Mouse (Mus musculus) liver, embryonic 14.5 days (tissue): Measurements from ENCODE around the gene Vav3. TPM values are rescaled to one million over a fixed set of nuclear protein-coding genes. Genes with fewer than 3 reads are reported as not detected.

Experiments
- ATAC-seq: fragments of 200-750 bp; cut with Nextera tagmentation; 2 replicates; pipeline ENCODE4 v1.8.0; 2017; ENCODE audit warnings: moderate number of reproducible peaks, mild to moderate bottlenecking, moderate library complexity; ENCODE audit not compliant: insufficient read depth
- DNase-seq, 3 experiments: peaks; one replicate each; pipeline ENCODE4 v3.0.0-alpha.2; 2012 to 2013; ENCODE audit warnings: low read depth in 3 of 3, low spot score in 3 of 3
- H3K27ac ChIP-seq: fragments of 300-500 bp; sonication (generic); 2 replicates; pipeline ENCODE4 v1.5.1; 2014; ENCODE audit warnings: moderate library complexity, mild to moderate bottlenecking, control low read depth, inconsistent platforms
- H3K27me3 ChIP-seq: fragments of 300-500 bp; sonication (generic); 2 replicates; pipeline ENCODE4 v1.6.1; 2014; ENCODE audit warnings: mild to moderate bottlenecking, low read length, moderate library complexity; ENCODE audit not compliant: control insufficient read depth, insufficient read depth
- H3K36me3 ChIP-seq: fragments of 300-500 bp; sonication (generic); replicated peaks from 2 replicates; pipeline ENCODE4 v1.6.1; 2014; ENCODE audit warnings: low read depth; ENCODE audit not compliant: control insufficient read depth, insufficient read depth
- H3K4me1 ChIP-seq, 2 experiments: fragments of 200-500 bp in 1 of 2; fragments of 300-500 bp in 1 of 2; sonication (generic) in 1 of 2; replicated peaks; 2 replicates each; pipeline ENCODE4 v1.6.1; 2012 to 2014; ENCODE audit warnings: antibody characterized with exemption in 1 of 2, inconsistent platforms in 1 of 2, low read length in 1 of 2; ENCODE audit not compliant: control insufficient read depth in 2 of 2, insufficient read depth in 2 of 2
- H3K4me2 ChIP-seq: fragments of 300-500 bp; sonication (generic); 2 replicates; pipeline ENCODE4 v1.6.1; 2014; ENCODE audit warnings: low read depth, mild to moderate bottlenecking, control low read depth, moderate library complexity
- H3K4me3 ChIP-seq, 2 experiments: fragments of 200-500 bp in 1 of 2; fragments of 300-500 bp in 1 of 2; sonication (generic) in 1 of 2; 2 replicates each; pipeline ENCODE4 v1.5.1; 2012 to 2014; ENCODE audit warnings: low read depth in 2 of 2, low read length in 2 of 2, mild to moderate bottlenecking in 2 of 2, control low read depth in 1 of 2, inconsistent platforms in 1 of 2, moderate library complexity in 1 of 2; ENCODE audit not compliant: insufficient read depth in 1 of 2
- H3K9ac ChIP-seq: fragments of 300-500 bp; sonication (generic); replicated peaks from 2 replicates; pipeline ENCODE4 v1.6.1; 2014; ENCODE audit warnings: mild to moderate bottlenecking, control low read depth, moderate library complexity
- H3K9me3 ChIP-seq: fragments of 300-500 bp; sonication (generic); 2 replicates; pipeline ENCODE4 v1.6.1; 2016; ENCODE audit warnings: low read length, mixed read lengths; ENCODE audit not compliant: control insufficient read depth
- CTCF ChIP-seq: IDR thresholded peaks from 2 replicates; pipeline ENCODE4 v1.5.1; 2016; ENCODE audit warnings: antibody characterized with exemption, low read depth, control low read depth
- EP300 ChIP-seq: IDR thresholded peaks from 2 replicates; pipeline ENCODE4 v1.6.1; 2016; ENCODE audit warnings: antibody characterized with exemption, low read depth
- WGBS: fragments of 180-500 bp; shearing (Covaris S2); extraction: QIAGEN DNeasy Blood & Tissue Kit; methylation state at CpG from one replicate; pipeline ENCODE4 v1.1.7; 2014; ENCODE audit not compliant: insufficient replicate concordance; 5-methylcytosine and 5-hydroxymethylcytosine counted together
- polyA plus RNA-seq, 2 experiments: library from polyadenylated mRNA; depleted of rRNA in 1 of 2; stranded (reverse) in 1 of 2; unstranded in 1 of 2; fragments of >200 nt; fragmentation: Nextera tagmentation in 1 of 2; extraction: Ambion mirVana in 1 of 2; gene quantifications; 2 replicates each; pipeline versions ENCODE4 v1.2.1 to v1.2.3; 2012 to 2014

Gene Vav3
- polyA plus RNA-seq, 2 experiments = 1.2 to 2.8 TPM

DNA sequence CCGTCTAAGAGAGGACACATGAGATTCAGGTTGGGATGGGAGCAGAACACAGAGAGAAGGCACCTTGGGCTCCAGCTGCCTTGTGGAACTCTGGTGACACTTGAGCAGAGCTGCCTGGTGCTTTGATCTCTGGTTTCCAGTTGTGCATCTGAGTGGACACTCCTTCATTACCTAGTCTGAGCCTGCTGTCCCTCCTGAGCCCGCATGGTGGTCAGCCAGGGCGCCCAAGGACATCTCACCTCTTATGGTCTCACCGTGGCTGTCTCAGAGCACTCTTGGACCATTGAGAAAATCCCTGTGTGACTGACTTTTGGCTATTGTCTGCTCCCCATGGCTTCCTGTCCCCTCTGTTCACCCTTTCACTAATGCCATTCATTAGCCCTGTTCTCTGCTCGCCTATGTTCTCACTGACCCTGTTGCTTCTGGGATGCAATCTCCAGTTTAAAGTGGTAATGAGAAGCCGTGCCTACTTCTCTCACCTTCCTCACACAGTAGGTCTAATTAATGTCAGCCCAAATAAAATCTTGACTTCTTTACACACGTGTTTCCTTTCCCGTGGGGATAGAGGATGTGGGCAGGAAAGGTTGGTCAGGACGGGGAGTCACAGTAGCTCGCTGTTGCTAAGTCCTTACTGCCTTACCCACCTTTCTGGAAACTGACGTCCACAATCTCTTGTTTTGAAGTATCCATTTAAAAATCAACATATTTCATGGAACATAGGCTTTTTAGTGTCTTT is 150.3 kb downstream of the Vav3 start:
- Histone ChIP-seq H3K9ac (no peak overlapping the region), H3K9me3 (no peaks in the 10 kb centered on the region), H3K4me1 (no peaks in the 10 kb centered on the region), H3K27me3 (no peaks in the 10 kb centered on the region), H3K27ac (no peak overlapping the region), H3K4me2 (no peak overlapping the region), H3K36me3 (no peaks in the 10 kb centered on the region), H3K4me3 (no peak overlapping the region)
- TF ChIP-seq CTCF = no peak
- no peak for TF ChIP-seq EP300
- no peak for DNase-seq
- WGBS = 46% methylated on average over 11 of the region's 11 CpGs
- ATAC-seq = no peak

- H3K27ac ChIP-seq = no peak overlapping the region
- no peaks in the 10 kb centered on the region for H3K4me1 ChIP-seq
- no peaks in the 10 kb centered on the region for H3K36me3 ChIP-seq
- DNase-seq (peak; percentile 30 to 41 (median 31)), ATAC-seq (no peak)
- WGBS = 8% methylated on average over 2 of the region's 2 CpGs
- no peak overlapping the region for H3K4me2 ChIP-seq
- H3K9me3 ChIP-seq = no peaks in the 10 kb centered on the region
- H3K9ac ChIP-seq = no peak overlapping the region
- H3K27me3 ChIP-seq = no peaks in the 10 kb centered on the region
- no peak overlapping the region for H3K4me3 ChIP-seq
- TF ChIP-seq CTCF = peak; percentile 71
- no peak for TF ChIP-seq EP300
These were observed 151.1 kb downstream of the Vav3 start for GRCm38 (mm10) chr3:109491568-109491967.

GRCm38 (mm10) chr3:109496461-109496860 is 156.0 kb downstream of the Vav3 start:
- Histone ChIP-seq H3K36me3 (no peaks in the 10 kb centered on the region), H3K27me3 (no peaks in the 10 kb centered on the region), H3K4me1 (no peaks in the 10 kb centered on the region), H3K9ac (no peak overlapping the region), H3K27ac (no peak overlapping the region), H3K4me3 (no peak overlapping the region), H3K9me3 (no peaks in the 10 kb centered on the region), H3K4me2 (no peak overlapping the region)
- no peak for ATAC-seq
- TF ChIP-seq CTCF (no peak), EP300 (no peak)
- DNase-seq = no peak
- WGBS = 57% methylated on average over 5 of the region's 5 CpGs

DNA sequence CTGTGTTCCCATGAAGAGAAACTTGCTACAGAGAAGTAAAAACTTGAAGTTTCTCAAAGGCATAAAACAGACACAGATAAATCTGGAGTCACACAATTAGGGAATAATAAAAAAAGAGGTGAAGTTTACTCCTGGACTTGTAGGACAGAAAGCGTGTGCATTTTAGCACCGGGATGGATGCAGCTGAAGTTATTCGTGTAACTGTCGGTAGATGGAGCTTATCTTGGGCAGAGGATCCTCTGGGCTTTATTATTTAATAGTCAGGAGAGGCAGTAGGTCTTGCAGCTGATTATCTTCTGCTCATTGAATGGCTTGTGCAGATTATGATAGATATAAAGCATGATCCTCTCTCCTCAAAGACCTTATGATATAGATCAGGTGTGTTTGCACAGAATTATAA is 156.6 kb downstream of the Vav3 start:
- Histone ChIP-seq H3K9ac (no peak overlapping the region), H3K36me3 (no peaks in the 10 kb centered on the region), H3K27ac (no peak overlapping the region), H3K4me3 (no peak overlapping the region), H3K4me2 (no peak overlapping the region), H3K9me3 (no peaks in the 10 kb centered on the region), H3K4me1 (no peaks in the 10 kb centered on the region), H3K27me3 (no peaks in the 10 kb centered on the region)
- 63% methylated on average over 4 of the region's 4 CpGs for WGBS
- TF ChIP-seq CTCF (no peak), EP300 (no peak)
- no peak for DNase-seq
- ATAC-seq = no peak

DNA sequence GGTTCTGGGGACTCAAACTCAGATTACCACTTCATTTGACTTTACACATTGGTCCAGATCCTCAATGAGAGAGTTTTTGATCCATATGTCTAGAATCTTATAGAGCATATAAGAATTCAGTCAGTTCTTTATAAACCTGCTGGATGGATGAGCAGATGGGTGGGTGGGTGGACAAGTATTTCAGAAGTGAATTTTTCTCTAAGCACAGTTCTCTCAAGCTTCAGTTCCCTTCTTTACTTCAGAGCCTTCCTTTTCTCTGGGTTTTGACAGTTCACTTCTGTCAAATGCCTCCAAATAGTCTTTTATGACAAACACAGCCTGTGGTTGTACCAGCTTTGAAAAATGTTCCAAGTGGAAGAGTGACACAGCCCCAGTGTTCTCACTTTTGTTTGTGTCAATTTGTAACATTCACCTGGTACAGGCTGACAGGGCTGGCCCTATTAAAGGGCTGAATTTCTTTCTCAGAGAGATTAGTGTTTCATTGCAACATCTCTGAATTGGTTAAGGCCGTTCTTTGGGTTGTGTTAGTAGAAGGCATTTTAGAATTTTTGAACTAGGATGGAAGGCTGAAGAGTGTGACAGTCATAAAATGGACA is 159.5 kb downstream of the Vav3 start:
- Histone ChIP-seq H3K27me3 (no peaks in the 10 kb centered on the region), H3K4me3 (no peak overlapping the region), H3K4me1 (no peaks in the 10 kb centered on the region), H3K4me2 (no peak overlapping the region), H3K27ac (no peak overlapping the region), H3K36me3 (no peaks in the 10 kb centered on the region), H3K9ac (no peak overlapping the region), H3K9me3 (no peaks in the 10 kb centered on the region)
- no peak for TF ChIP-seq EP300
- TF ChIP-seq CTCF = no peak
- ATAC-seq = no peak
- DNase-seq = no peak
- WGBS = 54% methylated on average over 1 of the region's 1 CpGs
